Mouse (Mus musculus): Measurements from ENCODE around the gene Rnf24.

DNA sequence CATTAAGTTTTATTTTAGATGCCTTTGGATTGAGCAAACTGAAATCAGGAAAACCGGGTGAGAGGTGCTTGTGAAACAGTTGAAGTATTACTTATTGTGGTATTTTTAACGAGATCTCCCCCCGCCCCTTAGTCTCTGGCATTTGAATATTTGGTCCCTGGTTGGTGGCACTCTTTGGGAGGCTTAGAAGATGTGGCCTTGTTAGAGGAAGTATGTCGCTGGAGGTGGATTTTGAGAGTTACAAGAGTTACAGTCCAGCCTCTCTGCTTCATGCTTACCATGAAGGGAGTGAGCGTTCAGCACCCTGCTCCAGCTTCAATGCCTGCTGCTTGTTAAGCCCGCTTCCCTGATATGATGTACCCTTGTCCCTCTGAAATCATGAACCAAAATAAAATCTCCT lies 12.0 kb upstream of the Rnf24 start:
- TF ChIP-seq CTCF (IDR thresholded peaks at IDR 0.05; ENCODE audit: borderline replicate concordance, insufficient read depth, low read length) (no peak), POLR2A (IDR thresholded peaks at IDR 0.05; ENCODE audit: low read depth, low read length) (no peak)

Measured in embryonic fibroblast, embryonic 13.5 days (primary cell).